Mouse (Mus musculus) midbrain, embryonic 14.5 days (tissue): Measurements from ENCODE around the gene Kdm2b. TPM values are rescaled to one million over a fixed set of nuclear protein-coding genes. Genes with fewer than 3 reads are reported as not detected.

ENCODE experiments used
- ATAC-seq: fragments of 200-750 bp; cut with Nextera tagmentation; 2 replicates; pipeline ENCODE4 v1.8.0; 2017; ENCODE audit warnings: moderate number of reproducible peaks, moderate library complexity; ENCODE audit not compliant: low FRiP score, low TSS enrichment
- DNase-seq: peaks from one replicate; pipeline ENCODE4 v3.0.0-alpha.2; 2015
- H3K27ac ChIP-seq: fragments of 300-500 bp; sonication (generic); replicated peaks from 2 replicates; pipeline ENCODE4 v1.5.1; 2014; ENCODE audit warnings: mild to moderate bottlenecking, low read depth, low read length, moderate library complexity
- H3K27me3 ChIP-seq: fragments of 300-500 bp; sonication (generic); 2 replicates; pipeline ENCODE4 v1.6.1; 2014; ENCODE audit warnings: low read length, control low read depth, mixed read lengths; ENCODE audit not compliant: control insufficient read depth, insufficient read depth
- H3K36me3 ChIP-seq: fragments of 300-500 bp; sonication (generic); 2 replicates; pipeline ENCODE4 v1.6.1; 2014; ENCODE audit warnings: low read length, control low read depth; ENCODE audit not compliant: control insufficient read depth, insufficient read depth
- H3K4me1 ChIP-seq: fragments of 300-500 bp; sonication (generic); 2 replicates; pipeline ENCODE4 v1.6.1; 2014; ENCODE audit warnings: mild to moderate bottlenecking, antibody characterized with exemption, low read length, control low read depth; ENCODE audit not compliant: control insufficient read depth, insufficient read depth
- H3K4me2 ChIP-seq: fragments of 300-500 bp; sonication (generic); 2 replicates; pipeline ENCODE4 v1.6.1; 2014; ENCODE audit warnings: mild to moderate bottlenecking, low read length, moderate library complexity
- H3K4me3 ChIP-seq: fragments of 300-500 bp; sonication (generic); replicated peaks from 2 replicates; pipeline ENCODE4 v1.5.1; 2014; ENCODE audit warnings: low read depth, low read length
- H3K9ac ChIP-seq: fragments of 300-500 bp; sonication (generic); replicated peaks from 2 replicates; pipeline ENCODE4 v1.6.1; 2014; ENCODE audit warnings: mild to moderate bottlenecking, low read length, moderate library complexity
- H3K9me3 ChIP-seq: fragments of 300-500 bp; sonication (generic); 2 replicates; pipeline ENCODE4 v1.6.1; 2016; ENCODE audit warnings: low read length, control low read depth, mixed read lengths; ENCODE audit not compliant: control insufficient read depth
- WGBS: fragments of 180-500 bp; shearing (Covaris S2); extraction: QIAGEN DNeasy Blood & Tissue Kit; methylation state at CpG from one replicate; pipeline ENCODE4 v1.1.7; 2014; 5-methylcytosine and 5-hydroxymethylcytosine counted together
- polyA plus RNA-seq: library from polyadenylated mRNA; unstranded; fragments of >200 nt; fragmentation: Nextera tagmentation; extraction: Ambion mirVana; gene quantifications from 2 replicates; pipeline ENCODE4 v1.2.1, GENCODE M21; 2014

The Kdm2b gene
- polyA plus RNA-seq, 1 experiment from 2014 or later, result 99.9 TPM

GRCm38 (mm10) chr5:122921941-122922340 lies 67.7 kb downstream of the Kdm2b start:
- Histone ChIP-seq H3K27me3 (no peaks in the 10 kb centered on the region), H3K4me1 (no peaks in the 10 kb centered on the region), H3K4me3 (no peak overlapping the region), H3K9ac (no peak overlapping the region), H3K36me3 (no peaks in the 10 kb centered on the region), H3K4me2 (no peak overlapping the region), H3K27ac (no peak overlapping the region), H3K9me3 (no peaks in the 10 kb centered on the region)
- ATAC-seq (no peak), DNase-seq (no peak)
- 93% methylated on average over 8 of the region's 8 CpGs for WGBS

GRCm38 (mm10) chr5:122920557-122920956 lies 69.1 kb downstream of the Kdm2b start:
- 94% methylated on average over 5 of the region's 5 CpGs for WGBS
- DNase-seq, result no peak
- Histone ChIP-seq H3K4me3 (no peak overlapping the region), H3K4me1 (no peaks in the 10 kb centered on the region), H3K36me3 (no peaks in the 10 kb centered on the region), H3K4me2 (no peak overlapping the region), H3K9ac (no peak overlapping the region), H3K27me3 (no peaks in the 10 kb centered on the region), H3K9me3 (no peaks in the 10 kb centered on the region), H3K27ac (no peak overlapping the region)
- ATAC-seq, result no peak

GRCm38 (mm10) chr5:122917982-122918711 lies 71.5 kb downstream of the Kdm2b start:
- 33% methylated on average over 7 of the region's 7 CpGs for WGBS
- H3K4me3 ChIP-seq, result no peak overlapping the region
- H3K9ac ChIP-seq, result no peak overlapping the region
- no peaks in the 10 kb centered on the region for H3K9me3 ChIP-seq
- no peak for ATAC-seq
- no peak for DNase-seq
- H3K4me1 ChIP-seq, result no peaks in the 10 kb centered on the region
- no peaks in the 10 kb centered on the region for H3K36me3 ChIP-seq
- no peak overlapping the region for H3K27ac ChIP-seq
- no peaks in the 10 kb centered on the region for H3K27me3 ChIP-seq
- H3K4me2 ChIP-seq, result no peak overlapping the region

- DNase-seq (no peak), ATAC-seq (no peak)
- Histone ChIP-seq H3K4me3 (no peak overlapping the region), H3K4me2 (no peak overlapping the region), H3K27ac (no peak overlapping the region), H3K27me3 (no peaks in the 10 kb centered on the region), H3K9me3 (no peaks in the 10 kb centered on the region), H3K4me1 (no peaks in the 10 kb centered on the region), H3K36me3 (no peaks in the 10 kb centered on the region), H3K9ac (no peak overlapping the region)
- WGBS, result 96% methylated on average over 6 of the region's 6 CpGs
Measured at GRCm38 (mm10) chr5:122916147-122916546, 73.5 kb downstream of the Kdm2b start.

GRCm38 (mm10) chr5:122912863-122913262 lies 76.8 kb downstream of the Kdm2b start:
- Histone ChIP-seq H3K9me3 (no peaks in the 10 kb centered on the region), H3K4me2 (no peak overlapping the region)
- ATAC-seq, result no peak

GRCm38 (mm10) chr5:122909481-122909880 lies 80.1 kb downstream of the Kdm2b start:
- Histone ChIP-seq H3K4me1 (no peaks in the 10 kb centered on the region), H3K4me3 (no peak overlapping the region), H3K9ac (no peak overlapping the region), H3K27me3 (no peaks in the 10 kb centered on the region), H3K36me3 (no peaks in the 10 kb centered on the region), H3K9me3 (no peaks in the 10 kb centered on the region), H3K27ac (no peak overlapping the region), H3K4me2 (no peak overlapping the region)
- ATAC-seq (no peak), DNase-seq (no peak)
- WGBS, result 88% methylated on average over 18 of the region's 18 CpGs

More at GRCm38 (mm10) chr5:122912863-122913262, 76.8 kb downstream of the Kdm2b start:
- Histone ChIP-seq H3K36me3 (no peaks in the 10 kb centered on the region), H3K9ac (no peak overlapping the region), H3K27me3 (no peaks in the 10 kb centered on the region), H3K27ac (no peak overlapping the region), H3K4me1 (no peaks in the 10 kb centered on the region), H3K4me3 (no peak overlapping the region)
- DNase-seq, result no peak
- 98% methylated on average over 4 of the region's 4 CpGs for WGBS

- H3K4me1 ChIP-seq, result no peaks in the 10 kb centered on the region
- 88% methylated on average over 2 of the region's 2 CpGs for WGBS
- no peak overlapping the region for H3K9ac ChIP-seq
- ATAC-seq, result no peak
- H3K9me3 ChIP-seq, result no peaks in the 10 kb centered on the region
- no peak for DNase-seq
- H3K4me3 ChIP-seq, result no peak overlapping the region
- H3K4me2 ChIP-seq, result no peak overlapping the region
- H3K27me3 ChIP-seq, result no peaks in the 10 kb centered on the region
- H3K36me3 ChIP-seq, result no peaks in the 10 kb centered on the region
- no peak overlapping the region for H3K27ac ChIP-seq
Measured at GRCm38 (mm10) chr5:122908001-122908400, 81.6 kb downstream of the Kdm2b start.

GRCm38 (mm10) chr5:122907182-122907581 lies 82.4 kb downstream of the Kdm2b start:
- no peak for ATAC-seq
- H3K27ac ChIP-seq, result no peak overlapping the region
- WGBS, result 92% methylated on average over 1 of the region's 1 CpGs
- H3K9me3 ChIP-seq, result no peaks in the 10 kb centered on the region
- H3K4me3 ChIP-seq, result no peak overlapping the region
- DNase-seq, result no peak
- H3K27me3 ChIP-seq, result no peaks in the 10 kb centered on the region
- H3K36me3 ChIP-seq, result no peaks in the 10 kb centered on the region
- no peak overlapping the region for H3K9ac ChIP-seq
- no peaks in the 10 kb centered on the region for H3K4me1 ChIP-seq
- H3K4me2 ChIP-seq, result no peak overlapping the region

- ATAC-seq, result no peak
- no peak for DNase-seq
- WGBS, result 89% methylated on average over 5 of the region's 5 CpGs
- Histone ChIP-seq H3K36me3 (no peaks in the 10 kb centered on the region), H3K9ac (no peak overlapping the region), H3K4me1 (peaks cover 15% of the 10 kb centered on the region), H3K4me2 (no peak overlapping the region), H3K4me3 (no peak overlapping the region), H3K9me3 (no peaks in the 10 kb centered on the region), H3K27ac (no peak overlapping the region), H3K27me3 (no peaks in the 10 kb centered on the region)
Measured at GRCm38 (mm10) chr5:122903165-122903564, 86.5 kb downstream of the Kdm2b start.
